Mouse (Mus musculus): ENCODE measurements around the gene Zrsr1. TPM values are rescaled to one million over a fixed set of nuclear protein-coding genes. Genes with fewer than 3 reads are reported as not detected.

Gene Zrsr1
- polyA plus RNA-seq (2021; fragmentation: Nextera tagmentation) = 4.7 and 5.7 TPM in 2 replicates
- long read RNA-seq, experiment 1, full-length matches to known transcripts = 14 of 14 reads
- long read RNA-seq, experiment 1, partial matches to known transcripts = 0 of 14 reads
- long read RNA-seq, experiment 1, other reads (novel, unspliced or antisense) = 0 of 14 reads
- long read RNA-seq, experiment 2, full-length matches to known transcripts = 14 of 14 reads
- long read RNA-seq, experiment 2, partial matches to known transcripts = 0 of 14 reads
- long read RNA-seq, experiment 2, other reads (novel, unspliced or antisense) = 0 of 14 reads

DNA sequence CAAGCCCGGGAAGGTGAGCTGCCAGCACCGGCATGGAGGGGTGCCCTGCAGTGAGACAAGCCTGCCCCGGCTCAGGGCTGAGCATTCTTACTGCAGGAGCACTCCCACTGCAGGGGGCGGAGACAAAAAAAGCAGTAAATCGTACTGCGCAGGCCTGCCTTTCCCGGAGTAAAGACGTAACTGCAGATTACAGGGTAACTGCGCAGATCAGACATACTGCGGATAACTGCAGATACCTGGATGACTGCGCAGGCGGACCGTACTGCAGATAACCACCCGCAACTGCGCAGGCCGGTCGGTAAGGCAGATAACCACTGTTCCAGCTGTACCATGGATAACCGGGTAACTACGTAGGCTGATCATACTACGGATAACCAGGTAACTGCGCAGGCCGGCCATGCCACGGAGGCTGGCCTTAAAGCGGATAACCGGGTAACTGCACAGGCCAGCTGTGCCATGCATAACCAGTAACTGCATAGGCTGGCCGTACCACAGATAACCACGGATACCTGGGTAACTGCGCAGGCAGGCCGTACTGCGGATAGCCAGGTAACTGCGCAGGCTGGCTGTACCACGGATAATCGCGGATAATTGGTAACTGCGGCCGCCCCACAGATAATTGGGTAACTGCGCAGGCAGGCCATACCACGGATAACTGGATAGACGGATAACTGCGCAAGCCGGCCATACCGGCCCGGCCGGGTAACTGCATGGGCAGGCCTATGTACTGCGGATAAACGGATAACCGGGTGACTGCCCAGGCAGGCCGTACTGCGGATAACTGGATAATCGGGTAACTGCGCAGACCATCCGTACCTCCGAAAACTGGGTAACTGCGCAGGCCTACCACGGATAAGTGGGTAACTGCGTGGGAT, at the start of gene Zrsr1:
Gene Zrsr1, plus strand, starts transcription at position 171 of the 875 bp plus-strand sequence.

DNA sequence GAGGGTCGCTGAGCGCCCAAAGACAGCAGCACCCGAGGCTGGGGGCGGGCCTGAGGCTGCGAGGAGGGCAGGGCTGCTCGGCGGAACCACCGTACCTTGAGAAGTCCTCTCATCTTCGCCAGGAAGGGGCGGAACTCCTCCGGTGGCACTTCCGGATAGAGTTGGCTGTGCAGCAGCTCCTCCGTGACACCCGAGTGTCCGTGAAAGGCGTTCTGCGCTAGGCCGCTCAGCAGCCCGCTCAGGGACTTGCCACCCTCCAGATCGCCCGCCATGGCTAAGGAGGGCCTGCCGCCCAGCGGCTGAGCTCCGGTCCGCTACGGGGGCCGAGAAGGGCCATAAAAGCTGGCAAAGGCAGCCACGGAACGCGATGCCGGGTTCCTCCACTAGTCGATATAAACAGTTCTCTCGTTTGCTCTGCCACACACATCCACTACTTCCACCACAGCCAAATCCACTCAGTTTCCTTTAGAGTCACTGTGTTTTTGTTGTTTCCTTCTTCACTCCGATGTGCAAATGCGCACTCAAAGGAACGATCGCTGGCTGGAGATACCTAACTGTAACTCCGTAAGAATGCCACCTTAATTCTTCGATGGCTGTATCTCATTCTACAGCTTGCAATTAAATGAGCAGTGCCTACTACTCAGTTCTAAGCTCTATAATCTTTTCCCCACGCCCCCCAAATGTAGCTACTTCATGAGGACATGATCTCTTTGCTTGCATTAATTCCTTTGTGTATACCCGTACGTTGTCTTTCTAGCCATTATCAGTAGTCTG, 10.4 kb downstream of the Zrsr1 start, which contains the start of the genes Gm28048 and Commd1:
Gene Gm28048, minus strand, starts transcription at position 107 of the 774 bp plus-strand sequence.
Gene Commd1, minus strand, starts transcription at position 399 of the 774 bp plus-strand sequence.

DNA sequence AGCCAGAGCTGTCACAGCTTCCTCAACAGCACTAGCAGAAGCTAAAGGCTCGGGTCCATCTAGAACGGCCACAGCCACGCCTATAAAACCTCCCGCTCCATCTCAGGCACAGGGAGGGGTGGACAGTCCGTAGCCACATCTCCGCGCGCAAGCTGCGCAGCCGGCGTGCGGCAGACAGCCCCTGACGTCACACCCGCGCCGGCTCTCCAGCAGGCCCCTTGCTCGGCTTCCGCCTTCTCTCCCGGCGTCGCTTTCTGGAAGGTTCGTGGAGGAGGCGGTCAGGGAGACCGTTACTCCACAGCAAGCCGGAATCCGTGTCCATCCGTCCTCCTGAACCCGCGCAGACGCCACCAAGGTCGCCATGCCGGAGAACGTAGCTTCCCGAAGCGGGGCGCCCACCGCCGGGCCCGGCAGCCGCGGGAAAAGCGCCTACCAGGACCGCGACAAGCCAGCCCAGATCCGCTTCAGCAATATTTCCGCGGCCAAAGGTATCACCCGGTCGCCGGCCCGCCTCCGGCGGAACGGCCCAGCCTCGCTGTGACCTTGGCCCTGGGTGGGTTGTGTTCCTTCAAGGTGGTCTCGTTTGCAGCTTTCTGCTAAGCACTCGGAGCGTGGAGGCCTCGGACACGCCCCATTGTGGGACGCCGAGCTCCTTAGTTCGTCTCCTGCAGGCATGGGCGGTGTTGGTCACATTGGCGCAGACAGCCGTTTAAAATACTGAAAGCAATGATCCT, 18.8 kb downstream of the Zrsr1 start, which contains the start of gene Cct4:
Gene Cct4, plus strand, starts transcription at position 127 of the 734 bp plus-strand sequence.

DNA sequence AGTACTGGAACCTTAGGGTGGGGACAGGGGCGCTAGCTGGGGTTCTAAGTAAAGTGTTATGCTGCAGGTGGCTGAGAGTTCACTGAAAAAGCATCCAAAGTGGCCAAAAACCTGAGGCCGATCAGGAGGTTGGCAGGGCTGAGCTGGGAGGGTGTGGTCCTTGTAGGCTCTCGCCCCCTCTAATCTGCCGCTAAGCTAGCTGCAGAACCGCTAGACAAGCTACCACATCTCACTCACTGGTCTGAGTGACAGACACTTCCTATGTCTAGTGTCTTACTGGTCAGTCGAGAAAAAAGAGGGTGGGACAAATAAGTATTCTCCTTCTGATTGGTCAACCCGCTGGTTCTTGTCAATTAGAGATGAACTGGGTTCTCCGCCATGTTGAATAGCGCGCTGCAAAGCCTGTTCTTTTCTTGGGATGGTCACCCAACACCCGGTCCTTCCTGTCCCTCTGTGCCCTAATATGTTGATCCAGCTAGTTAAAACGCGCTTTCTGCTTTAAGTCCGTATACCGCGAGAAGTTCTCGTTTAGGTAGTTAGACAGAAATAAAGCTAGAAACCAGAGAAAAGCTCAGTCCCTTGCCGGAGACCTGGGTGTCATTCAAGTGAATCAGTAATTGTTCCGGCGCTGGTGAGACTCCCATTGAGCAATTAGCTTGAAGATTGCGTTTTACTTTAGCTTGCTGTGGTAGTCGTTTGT, 35.8 kb downstream of the Zrsr1 start, which contains the start of gene Fam161a:
Gene Fam161a, plus strand, starts transcription at position 51 of the 700 bp plus-strand sequence.

Other genes with a start within 250 kb of the Zrsr1 start
- gene B3gnt2, start 111.0 kb upstream of the Zrsr1 start, polyA plus RNA-seq (2021; fragmentation: Nextera tagmentation) = 11.9 and 14.5 TPM in 2 replicates
- 10.7 and 12.7 TPM in 2 replicates for gene Gm28048, start 10.1 kb downstream of the Zrsr1 start, polyA plus RNA-seq (2021; fragmentation: Nextera tagmentation)
- gene Commd1, start 10.4 kb downstream of the Zrsr1 start, polyA plus RNA-seq (2021; fragmentation: Nextera tagmentation) = 144 and 172 TPM in 2 replicates
- 206 and 210 TPM in 2 replicates for gene Cct4, start 18.5 kb downstream of the Zrsr1 start, polyA plus RNA-seq (2021; fragmentation: Nextera tagmentation)
- gene Fam161a, start 35.5 kb downstream of the Zrsr1 start, polyA plus RNA-seq (2021; fragmentation: Nextera tagmentation) = 4.0 and 6.5 TPM in 2 replicates